Mouse (Mus musculus) heart, embryonic 10.5 days (tissue): ENCODE measurements around the gene Ctu2. TPM values are rescaled to one million over a fixed set of nuclear protein-coding genes. Genes with fewer than 3 reads are reported as not detected.

ENCODE experiments used
- DNase-seq: peaks from one replicate; pipeline ENCODE4 v3.0.0-alpha.2; 2017; ENCODE audit warnings: low spot score
- H3K27ac ChIP-seq: fragments of 300-500 bp; sonication (generic); 2 replicates; pipeline ENCODE4 v1.5.1; 2016; ENCODE audit warnings: mild to moderate bottlenecking
- H3K27me3 ChIP-seq: fragments of 300-500 bp; sonication (generic); 2 replicates; pipeline ENCODE4 v1.6.1; 2016; ENCODE audit warnings: mild to moderate bottlenecking; ENCODE audit not compliant: poor library complexity, insufficient read depth, severe bottlenecking
- H3K36me3 ChIP-seq: fragments of 300-500 bp; sonication (generic); 2 replicates; pipeline ENCODE4 v1.6.1; 2016; ENCODE audit warnings: mild to moderate bottlenecking, moderate library complexity
- H3K4me1 ChIP-seq: fragments of 300-500 bp; sonication (generic); 2 replicates; pipeline ENCODE4 v1.6.1; 2016; ENCODE audit warnings: mild to moderate bottlenecking
- H3K4me3 ChIP-seq: fragments of 300-500 bp; sonication (generic); 2 replicates; pipeline ENCODE4 v1.5.1; 2016; ENCODE audit warnings: mild to moderate bottlenecking, moderate library complexity
- H3K9me3 ChIP-seq: fragments of 300-500 bp; sonication (generic); 2 replicates; pipeline ENCODE4 v1.6.1; 2016; ENCODE audit warnings: mild to moderate bottlenecking, moderate library complexity
- WGBS: fragments of 180-500 bp; shearing (Covaris S2); methylation state at CpG from one replicate; pipeline ENCODE4 v1.1.7; 2016; 5-methylcytosine and 5-hydroxymethylcytosine counted together
- polyA plus RNA-seq: library from polyadenylated mRNA; unstranded; fragments of >200 nt; fragmentation: Nextera tagmentation; extraction: Ambion mirVana; gene quantifications from 2 replicates; pipeline ENCODE4 v1.2.1, GENCODE M21; 2016

Ctu2 gene
- polyA plus RNA-seq, 1 experiment from 2014 or later = 45.9 TPM

- Histone ChIP-seq H3K4me1 (peaks cover 38% of the 10 kb centered on the region), H3K9me3 (no peaks in the 10 kb centered on the region), H3K36me3 (peaks cover 53% of the 10 kb centered on the region), H3K4me3 (no peak overlapping the region), H3K27me3 (no peaks in the 10 kb centered on the region), H3K27ac (no peak overlapping the region)
- WGBS = 86% methylated on average over 8 of the region's 8 CpGs
- no peak for DNase-seq
These were observed 2.0 kb upstream of the Ctu2 start for GRCm38 (mm10) chr8:122473911-122474421.

DNA sequence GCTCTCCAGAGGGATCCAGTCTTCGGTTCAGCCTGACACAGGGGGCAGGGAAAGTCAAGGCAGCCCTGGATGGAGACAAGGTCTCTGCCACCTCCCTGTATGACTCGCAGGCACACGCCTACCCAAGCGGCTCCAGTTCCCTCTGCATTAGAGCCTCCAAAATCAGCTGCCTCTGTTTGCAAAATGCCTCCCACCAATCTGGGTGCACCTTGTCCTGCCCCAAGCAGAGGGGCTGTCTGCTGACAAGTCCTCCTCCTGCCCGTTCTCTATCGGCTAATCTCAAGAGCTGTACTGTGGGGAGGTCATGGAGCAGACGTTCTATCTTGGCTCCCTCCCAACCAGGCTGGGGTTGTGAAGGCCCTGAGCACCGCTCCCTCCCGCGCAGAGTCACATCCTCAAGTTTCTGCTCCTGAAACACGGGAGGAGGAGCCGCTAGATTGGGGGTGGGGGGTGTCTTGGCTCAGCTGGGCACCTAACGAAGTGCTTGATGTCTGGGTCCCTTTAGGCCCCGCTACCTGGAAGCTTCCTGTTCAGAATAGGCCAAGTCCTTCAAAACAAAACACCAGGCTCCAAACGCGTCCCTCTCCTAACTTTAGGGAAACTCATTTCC is 887 bp upstream of the Ctu2 start:
- Histone ChIP-seq H3K4me1 (peaks cover 28% of the 10 kb centered on the region), H3K27me3 (no peaks in the 10 kb centered on the region), H3K4me3 (peak overlapping the region; percentile 98), H3K27ac (peak overlapping the region; percentile 92), H3K36me3 (peaks cover 58% of the 10 kb centered on the region), H3K9me3 (no peaks in the 10 kb centered on the region)
- 7% methylated on average over 16 of the region's 16 CpGs for WGBS
- DNase-seq = no peak

DNA sequence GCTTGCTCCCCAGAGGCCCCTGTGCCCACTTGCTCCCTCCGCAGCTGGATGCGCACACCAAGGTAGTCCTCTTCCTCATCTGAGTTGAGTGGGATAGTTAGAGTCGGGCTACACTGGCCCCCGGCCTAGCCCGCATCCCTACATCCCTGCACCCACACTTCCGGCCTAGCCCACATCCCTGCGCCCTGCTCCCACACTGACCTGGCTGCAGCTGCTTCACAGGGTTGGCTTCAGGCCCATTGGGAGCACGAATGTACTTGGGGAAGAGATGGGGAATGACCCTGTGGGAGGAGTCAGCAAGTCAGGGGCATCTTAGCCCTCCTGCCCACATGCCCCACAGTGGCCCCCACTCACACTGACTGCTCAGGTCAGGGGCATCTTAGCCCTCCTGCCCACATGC is 6.5 kb downstream of the Ctu2 start:
- DNase-seq = no peak
- WGBS = 91% methylated on average over 8 of the region's 8 CpGs
- Histone ChIP-seq H3K4me3 (no peak overlapping the region), H3K9me3 (no peaks in the 10 kb centered on the region), H3K27me3 (no peaks in the 10 kb centered on the region), H3K36me3 (peaks cover 100% of the 10 kb centered on the region), H3K4me1 (peaks cover 2% of the 10 kb centered on the region; the same call in 1 of the 2 replicates), H3K27ac (no peak overlapping the region)

GRCm38 (mm10) chr8:122483877-122484276 is 7.9 kb downstream of the Ctu2 start:
- Histone ChIP-seq H3K27ac (no peak overlapping the region), H3K36me3 (peaks cover 100% of the 10 kb centered on the region), H3K27me3 (no peaks in the 10 kb centered on the region), H3K4me1 (no peaks in the 10 kb centered on the region), H3K9me3 (no peaks in the 10 kb centered on the region), H3K4me3 (no peak overlapping the region)
- no peak for DNase-seq
- WGBS = 93% methylated on average over 7 of the region's 7 CpGs

- 94% methylated on average over 12 of the region's 12 CpGs for WGBS
- Histone ChIP-seq H3K4me3 (no peak overlapping the region), H3K9me3 (no peaks in the 10 kb centered on the region), H3K27me3 (no peaks in the 10 kb centered on the region), H3K27ac (no peak overlapping the region), H3K4me1 (no peaks in the 10 kb centered on the region), H3K36me3 (peaks cover 100% of the 10 kb centered on the region)
- DNase-seq = no peak
These were observed 8.9 kb downstream of the Ctu2 start for GRCm38 (mm10) chr8:122484831-122485230.

DNA sequence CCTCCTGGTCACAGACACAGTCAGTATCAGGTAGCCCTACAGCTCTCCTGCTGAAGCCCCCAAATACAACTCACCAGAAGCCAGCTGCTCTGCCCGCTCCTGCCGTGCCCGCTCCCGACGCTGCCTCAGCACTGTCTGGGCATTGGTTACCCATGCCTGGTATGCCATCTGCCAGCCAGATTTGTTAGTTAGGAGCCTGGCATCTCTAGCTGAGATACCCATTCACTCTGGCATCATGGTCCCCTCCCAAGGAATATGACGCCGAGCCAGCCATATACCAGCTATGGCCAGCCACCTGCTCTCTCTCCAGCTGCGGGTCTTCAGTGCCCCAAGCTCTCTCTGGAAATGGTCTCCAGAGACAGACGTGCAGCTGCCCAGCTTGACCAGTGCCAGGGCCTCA is 12.4 kb downstream of the Ctu2 start:
- DNase-seq = no peak
- H3K27ac ChIP-seq = no peak overlapping the region
- WGBS = 94% methylated on average over 9 of the region's 9 CpGs
- peaks cover 97% of the 10 kb centered on the region for H3K36me3 ChIP-seq
- H3K27me3 ChIP-seq = no peaks in the 10 kb centered on the region
- H3K9me3 ChIP-seq = no peaks in the 10 kb centered on the region
- no peak overlapping the region for H3K4me3 ChIP-seq
- H3K4me1 ChIP-seq = no peaks in the 10 kb centered on the region

- WGBS = 81% methylated on average over 12 of the region's 12 CpGs
- Histone ChIP-seq H3K27me3 (no peaks in the 10 kb centered on the region), H3K4me1 (peaks cover 13% of the 10 kb centered on the region; the same call in 1 of the 2 replicates), H3K27ac (peak overlapping the region; percentile 50; the same call in 1 of the 2 replicates), H3K4me3 (no peak overlapping the region), H3K36me3 (peaks cover 98% of the 10 kb centered on the region), H3K9me3 (no peaks in the 10 kb centered on the region)
- no peak for DNase-seq
These were observed 21.2 kb downstream of the Ctu2 start for GRCm38 (mm10) chr8:122497016-122497734.

- Histone ChIP-seq H3K36me3 (peaks cover 95% of the 10 kb centered on the region), H3K27me3 (no peaks in the 10 kb centered on the region), H3K9me3 (no peaks in the 10 kb centered on the region), H3K27ac (peak overlapping the region; percentile 50), H3K4me1 (peaks cover 14% of the 10 kb centered on the region), H3K4me3 (no peak overlapping the region)
- DNase-seq = no peak
- WGBS = 77% methylated on average over 17 of the region's 17 CpGs
These were observed 22.0 kb downstream of the Ctu2 start for GRCm38 (mm10) chr8:122497912-122498311.

GRCm38 (mm10) chr8:122500856-122501255 is 24.9 kb downstream of the Ctu2 start:
- Histone ChIP-seq H3K9me3 (no peaks in the 10 kb centered on the region), H3K27me3 (no peaks in the 10 kb centered on the region), H3K36me3 (peaks cover 86% of the 10 kb centered on the region), H3K27ac (no peak overlapping the region), H3K4me3 (no peak overlapping the region), H3K4me1 (peaks cover 26% of the 10 kb centered on the region)
- WGBS = 38% methylated on average over 10 of the region's 10 CpGs
- peak; percentile 91 for DNase-seq

DNA sequence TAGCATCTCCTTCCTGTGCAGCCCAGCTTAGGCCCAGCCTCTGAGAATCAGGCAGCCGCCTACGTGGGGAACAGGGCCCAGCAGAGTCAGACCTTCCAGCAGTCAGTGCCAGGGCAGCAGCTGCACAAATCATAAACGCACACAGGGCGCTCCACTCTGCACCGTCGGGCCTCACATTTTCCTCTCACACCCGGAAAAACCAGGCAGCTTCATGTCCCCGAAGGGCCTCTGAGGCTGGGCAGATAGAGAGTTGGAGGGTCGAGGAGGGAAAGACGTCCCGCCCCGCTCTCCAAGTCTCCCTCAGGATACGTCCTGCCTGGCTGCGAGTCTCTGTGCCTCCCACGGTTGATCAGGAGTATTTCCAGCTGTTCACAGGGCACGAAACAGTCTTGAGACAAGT is 35.6 kb downstream of the Ctu2 start:
- Histone ChIP-seq H3K4me3 (no peak overlapping the region), H3K36me3 (peaks cover 51% of the 10 kb centered on the region), H3K4me1 (peaks cover 69% of the 10 kb centered on the region), H3K27ac (peak overlapping the region; percentile 37; the same call in 1 of the 2 replicates), H3K27me3 (no peaks in the 10 kb centered on the region), H3K9me3 (no peaks in the 10 kb centered on the region)
- whole genome bisulfite sequencing = 64% methylated on average over 16 of the region's 16 CpGs
- peak; percentile 74 for DNase-seq

- H3K27ac ChIP-seq = peak overlapping the region; percentile 43; the same call in 1 of the 2 replicates
- WGBS = 70% methylated on average over 7 of the region's 7 CpGs
- no peaks in the 10 kb centered on the region for H3K27me3 ChIP-seq
- no peak overlapping the region for H3K4me3 ChIP-seq
- H3K9me3 ChIP-seq = no peaks in the 10 kb centered on the region
- peaks cover 47% of the 10 kb centered on the region for H3K36me3 ChIP-seq
- H3K4me1 ChIP-seq = peaks cover 78% of the 10 kb centered on the region
- DNase-seq = no peak
These were observed 36.4 kb downstream of the Ctu2 start for GRCm38 (mm10) chr8:122512392-122512791.

GRCm38 (mm10) chr8:122515699-122516098 is 39.8 kb downstream of the Ctu2 start:
- H3K4me3 ChIP-seq = no peak overlapping the region
- no peak for DNase-seq
- peaks cover 95% of the 10 kb centered on the region for H3K4me1 ChIP-seq
- WGBS = 85% methylated on average over 14 of the region's 14 CpGs
- H3K27me3 ChIP-seq = no peaks in the 10 kb centered on the region
- H3K9me3 ChIP-seq = no peaks in the 10 kb centered on the region
- H3K27ac ChIP-seq = peak overlapping the region; percentile 43; the same call in 1 of the 2 replicates
- H3K36me3 ChIP-seq = peaks cover 26% of the 10 kb centered on the region

DNA sequence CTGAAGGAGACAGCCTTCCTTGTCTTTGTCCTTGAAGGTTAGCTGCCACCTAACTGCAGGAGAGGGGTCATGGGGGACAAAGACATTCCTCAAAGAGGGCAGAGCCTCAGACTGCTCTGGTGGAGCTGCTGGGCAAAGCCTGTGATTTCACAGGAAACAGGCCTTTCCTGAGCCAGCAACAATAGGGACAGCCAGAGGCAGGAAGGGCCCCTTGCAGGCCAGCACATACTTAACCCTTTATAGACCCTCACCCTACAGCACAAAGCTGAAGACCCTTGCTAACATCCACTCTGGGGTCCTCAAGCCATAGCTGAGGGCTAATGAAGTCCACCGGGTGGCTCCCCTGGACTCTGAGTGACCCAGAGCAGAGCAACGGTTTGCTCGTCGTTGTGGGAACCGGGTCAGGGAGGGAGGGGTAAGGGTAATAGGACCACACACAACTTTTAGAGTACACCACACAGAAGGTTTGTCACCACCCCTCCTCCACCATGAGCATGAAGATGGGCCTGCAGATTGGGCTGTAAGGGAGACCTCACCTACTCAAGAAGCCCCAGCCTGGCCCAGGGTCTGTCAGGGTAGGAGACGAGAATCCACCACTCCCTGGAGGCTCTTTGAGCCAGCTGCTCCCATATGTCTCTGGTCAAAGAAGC is 41.7 kb downstream of the Ctu2 start:
- Histone ChIP-seq H3K4me3 (peak overlapping the region; percentile 22; the same call in 1 of the 2 replicates), H3K4me1 (peaks cover 83% of the 10 kb centered on the region)

More for the DNA sequence above, 41.7 kb downstream of the Ctu2 start:
- WGBS = 29% methylated on average over 6 of the region's 6 CpGs
- Histone ChIP-seq H3K9me3 (no peaks in the 10 kb centered on the region), H3K27ac (peak overlapping the region; percentile 90), H3K36me3 (peaks cover 14% of the 10 kb centered on the region), H3K27me3 (no peaks in the 10 kb centered on the region)
- no peak for DNase-seq
